Mouse (Mus musculus): Measurements from ENCODE around the gene Plekhg6. TPM values are rescaled to one million over a fixed set of nuclear protein-coding genes. Genes with fewer than 3 reads are reported as not detected.

Gene Plekhg6
- 3.8 and 6.1 TPM in 2 replicates for polyA plus RNA-seq (2014; fragmentation: Nextera tagmentation; extraction: Ambion mirVana)

- Histone ChIP-seq H3K4me1 (ENCODE audit: control insufficient read depth, insufficient read depth, low read length) (peaks cover 34% of the 10 kb centered on the region), H3K4me3 (ENCODE audit: low read length) (peak within 1 kb of the TSS; percentile 38), H3K4me2 (replicated peaks; ENCODE audit: low read depth, low read length) (peak within 1 kb of the TSS; percentile 65), H3K27me3 (ENCODE audit: control insufficient read depth, insufficient read depth, low read length) (peaks cover 18% of the 10 kb centered on the region), H3K27ac (ENCODE audit: low read depth, low read length) (no peak within 1 kb of the TSS), H3K9me3 (ENCODE audit: control insufficient read depth, low read length) (no peaks in the 10 kb centered on the region), H3K9ac (ENCODE audit: low read depth, low read length) (peak within 1 kb of the TSS; percentile 35), H3K36me3 (ENCODE audit: control insufficient read depth, insufficient read depth, low read length) (no peaks in the 10 kb centered on the region)
- 8% methylated on average over 37 of the region's 40 CpGs for WGBS
- ATAC-seq (ENCODE audit: low FRiP score, low TSS enrichment) = peak; percentile 34
Observed at GRCm38 (mm10) chr6:125380372-125381360, at the start of gene Plekhg6. TSS of gene Plekhg6 (minus strand) at chr6:125380793.

- Histone ChIP-seq H3K4me2 (replicated peaks; ENCODE audit: low read depth, low read length) (no peak overlapping the region), H3K4me1 (ENCODE audit: control insufficient read depth, insufficient read depth, low read length) (peaks cover 10% of the 10 kb centered on the region; the same call in 1 of the 2 replicates), H3K9me3 (ENCODE audit: control insufficient read depth, low read length) (no peaks in the 10 kb centered on the region), H3K27me3 (ENCODE audit: control insufficient read depth, insufficient read depth, low read length) (no peaks in the 10 kb centered on the region), H3K27ac (ENCODE audit: low read depth, low read length) (no peak overlapping the region), H3K9ac (ENCODE audit: low read depth, low read length) (no peak overlapping the region), H3K4me3 (ENCODE audit: low read length) (no peak overlapping the region), H3K36me3 (ENCODE audit: control insufficient read depth, insufficient read depth, low read length) (no peaks in the 10 kb centered on the region)
- WGBS = 92% methylated on average over 6 of the region's 6 CpGs
- ATAC-seq (ENCODE audit: low FRiP score, low TSS enrichment) = no peak
Observed at GRCm38 (mm10) chr6:125429741-125430140, 49.1 kb upstream of the Plekhg6 start.

- Histone ChIP-seq H3K4me1 (ENCODE audit: control insufficient read depth, insufficient read depth, low read length) (peaks cover 16% of the 10 kb centered on the region; the same call in 1 of the 2 replicates), H3K9ac (ENCODE audit: low read depth, low read length) (peak overlapping the region; percentile 61), H3K27ac (ENCODE audit: low read depth, low read length) (peak overlapping the region; percentile 67; the same call in 1 of the 2 replicates), H3K4me2 (replicated peaks; ENCODE audit: low read depth, low read length) (peak overlapping the region; percentile 92), H3K9me3 (ENCODE audit: control insufficient read depth, low read length) (no peaks in the 10 kb centered on the region), H3K27me3 (ENCODE audit: control insufficient read depth, insufficient read depth, low read length) (no peaks in the 10 kb centered on the region), H3K36me3 (ENCODE audit: control insufficient read depth, insufficient read depth, low read length) (no peaks in the 10 kb centered on the region), H3K4me3 (ENCODE audit: low read length) (peak overlapping the region; percentile 45)
- ATAC-seq (ENCODE audit: low FRiP score, low TSS enrichment) = peak; percentile 86
- 3% methylated on average over 25 of the region's 25 CpGs for WGBS
Observed at GRCm38 (mm10) chr6:125426383-125427360, 46.1 kb upstream of the Plekhg6 start.

- Histone ChIP-seq H3K4me1 (ENCODE audit: control insufficient read depth, insufficient read depth, low read length) (peaks cover 16% of the 10 kb centered on the region; the same call in 1 of the 2 replicates), H3K27ac (ENCODE audit: low read depth, low read length) (no peak overlapping the region), H3K36me3 (ENCODE audit: control insufficient read depth, insufficient read depth, low read length) (no peaks in the 10 kb centered on the region), H3K9ac (ENCODE audit: low read depth, low read length) (no peak overlapping the region), H3K9me3 (ENCODE audit: control insufficient read depth, low read length) (no peaks in the 10 kb centered on the region), H3K27me3 (ENCODE audit: control insufficient read depth, insufficient read depth, low read length) (no peaks in the 10 kb centered on the region), H3K4me3 (ENCODE audit: low read length) (no peak overlapping the region), H3K4me2 (replicated peaks; ENCODE audit: low read depth, low read length) (no peak overlapping the region)
- 46% methylated on average over 15 of the region's 15 CpGs for WGBS
- no peak for ATAC-seq (ENCODE audit: low FRiP score, low TSS enrichment)
Observed at GRCm38 (mm10) chr6:125425205-125426090, 44.9 kb upstream of the Plekhg6 start.

GRCm38 (mm10) chr6:125424156-125424555 lies 43.6 kb upstream of the Plekhg6 start:
- Histone ChIP-seq H3K36me3 (ENCODE audit: control insufficient read depth, insufficient read depth, low read length) (no peaks in the 10 kb centered on the region), H3K9ac (ENCODE audit: low read depth, low read length) (no peak overlapping the region), H3K4me3 (ENCODE audit: low read length) (no peak overlapping the region), H3K27ac (ENCODE audit: low read depth, low read length) (no peak overlapping the region), H3K9me3 (ENCODE audit: control insufficient read depth, low read length) (no peaks in the 10 kb centered on the region), H3K4me2 (replicated peaks; ENCODE audit: low read depth, low read length) (no peak overlapping the region), H3K27me3 (ENCODE audit: control insufficient read depth, insufficient read depth, low read length) (no peaks in the 10 kb centered on the region), H3K4me1 (ENCODE audit: control insufficient read depth, insufficient read depth, low read length) (peaks cover 14% of the 10 kb centered on the region; the same call in 1 of the 2 replicates)
- 67% methylated on average over 3 of the region's 3 CpGs for WGBS
- ATAC-seq (ENCODE audit: low FRiP score, low TSS enrichment) = no peak

- H3K4me2 ChIP-seq (replicated peaks; ENCODE audit: low read depth, low read length) = no peak overlapping the region
- H3K36me3 ChIP-seq (ENCODE audit: control insufficient read depth, insufficient read depth, low read length) = no peaks in the 10 kb centered on the region
- no peak overlapping the region for H3K27ac ChIP-seq (ENCODE audit: low read depth, low read length)
- peaks cover 14% of the 10 kb centered on the region; the same call in 1 of the 2 replicates for H3K4me1 ChIP-seq (ENCODE audit: control insufficient read depth, insufficient read depth, low read length)
- no peaks in the 10 kb centered on the region for H3K9me3 ChIP-seq (ENCODE audit: control insufficient read depth, low read length)
- WGBS = 52% methylated on average over 13 of the region's 13 CpGs
- H3K9ac ChIP-seq (ENCODE audit: low read depth, low read length) = no peak overlapping the region
- H3K4me3 ChIP-seq (ENCODE audit: low read length) = no peak overlapping the region
- no peak for ATAC-seq (ENCODE audit: low FRiP score, low TSS enrichment)
- no peaks in the 10 kb centered on the region for H3K27me3 ChIP-seq (ENCODE audit: control insufficient read depth, insufficient read depth, low read length)
Observed at GRCm38 (mm10) chr6:125423507-125423906, 42.9 kb upstream of the Plekhg6 start.

- WGBS = 43% methylated on average over 3 of the region's 3 CpGs
- ATAC-seq (ENCODE audit: low FRiP score, low TSS enrichment) = no peak
- Histone ChIP-seq H3K27ac (ENCODE audit: low read depth, low read length) (no peak overlapping the region), H3K4me3 (ENCODE audit: low read length) (no peak overlapping the region), H3K9ac (ENCODE audit: low read depth, low read length) (peak overlapping the region; percentile 9; the same call in 1 of the 2 replicates), H3K4me2 (replicated peaks; ENCODE audit: low read depth, low read length) (peak overlapping the region; percentile 29; the same call in 1 of the 2 replicates), H3K27me3 (ENCODE audit: control insufficient read depth, insufficient read depth, low read length) (no peaks in the 10 kb centered on the region), H3K4me1 (ENCODE audit: control insufficient read depth, insufficient read depth, low read length) (peaks cover 14% of the 10 kb centered on the region; the same call in 1 of the 2 replicates), H3K36me3 (ENCODE audit: control insufficient read depth, insufficient read depth, low read length) (no peaks in the 10 kb centered on the region), H3K9me3 (ENCODE audit: control insufficient read depth, low read length) (no peaks in the 10 kb centered on the region)
Observed at GRCm38 (mm10) chr6:125423099-125423498, 42.5 kb upstream of the Plekhg6 start.
